Mouse (Mus musculus): ENCODE data around the gene Glp2r. TPM values are rescaled to one million over a fixed set of nuclear protein-coding genes. Genes with fewer than 3 reads are reported as not detected.

Gene Glp2r
- polyA plus RNA-seq, 1 experiment from 2014 or later = 0.71 TPM

- H3K4me1 ChIP-seq (ENCODE audit: control insufficient read depth, low read depth, low read length) = no peaks in the 10 kb centered on the region
- no peaks in the 10 kb centered on the region for H3K36me3 ChIP-seq (ENCODE audit: control insufficient read depth, insufficient read depth)
- H3K9me3 ChIP-seq (replicated peaks; ENCODE audit: control insufficient read depth, low read length) = no peaks in the 10 kb centered on the region
- H3K4me2 ChIP-seq (ENCODE audit: low read depth, low read length) = no peak overlapping the region
- H3K4me3 ChIP-seq (ENCODE audit: low read depth, low read length) = no peak overlapping the region
- H3K9ac ChIP-seq (ENCODE audit: low read depth, low read length) = no peak overlapping the region
- WGBS (ENCODE audit: insufficient replicate concordance) = 42% methylated on average over 10 of the region's 10 CpGs
- no peak overlapping the region for H3K27ac ChIP-seq (ENCODE audit: low read length)
- no peaks in the 10 kb centered on the region for H3K27me3 ChIP-seq (ENCODE audit: control insufficient read depth, insufficient read depth, low read depth, low read length)
- ATAC-seq (ENCODE audit: low read depth) = no peak
Observed at GRCm38 (mm10) chr11:67649971-67650707, 120.8 kb downstream of the Glp2r start.

GRCm38 (mm10) chr11:67648651-67649407 is 122.1 kb downstream of the Glp2r start:
- Histone ChIP-seq H3K27ac (ENCODE audit: low read length) (no peak overlapping the region), H3K9me3 (replicated peaks; ENCODE audit: control insufficient read depth, low read length) (no peaks in the 10 kb centered on the region), H3K27me3 (ENCODE audit: control insufficient read depth, insufficient read depth, low read depth, low read length) (no peaks in the 10 kb centered on the region), H3K4me3 (ENCODE audit: low read depth, low read length) (no peak overlapping the region), H3K36me3 (ENCODE audit: control insufficient read depth, insufficient read depth) (no peaks in the 10 kb centered on the region), H3K9ac (ENCODE audit: low read depth, low read length) (no peak overlapping the region), H3K4me1 (ENCODE audit: control insufficient read depth, low read depth, low read length) (no peaks in the 10 kb centered on the region), H3K4me2 (ENCODE audit: low read depth, low read length) (no peak overlapping the region)
- WGBS (ENCODE audit: insufficient replicate concordance) = 57% methylated on average over 11 of the region's 11 CpGs
- no peak for ATAC-seq (ENCODE audit: low read depth)

GRCm38 (mm10) chr11:67647745-67648144 is 123.2 kb downstream of the Glp2r start:
- no peak for ATAC-seq (ENCODE audit: low read depth)
- WGBS (ENCODE audit: insufficient replicate concordance) = 21% methylated on average over 5 of the region's 5 CpGs
- Histone ChIP-seq H3K27ac (ENCODE audit: low read length) (no peak overlapping the region), H3K36me3 (ENCODE audit: control insufficient read depth, insufficient read depth) (no peaks in the 10 kb centered on the region), H3K4me2 (ENCODE audit: low read depth, low read length) (no peak overlapping the region), H3K4me3 (ENCODE audit: low read depth, low read length) (no peak overlapping the region), H3K27me3 (ENCODE audit: control insufficient read depth, insufficient read depth, low read depth, low read length) (no peaks in the 10 kb centered on the region), H3K9ac (ENCODE audit: low read depth, low read length) (no peak overlapping the region), H3K9me3 (replicated peaks; ENCODE audit: control insufficient read depth, low read length) (no peaks in the 10 kb centered on the region), H3K4me1 (ENCODE audit: control insufficient read depth, low read depth, low read length) (no peaks in the 10 kb centered on the region)

- Histone ChIP-seq H3K27me3 (ENCODE audit: control insufficient read depth, insufficient read depth, low read depth, low read length) (no peaks in the 10 kb centered on the region), H3K4me1 (ENCODE audit: control insufficient read depth, low read depth, low read length) (no peaks in the 10 kb centered on the region), H3K9ac (ENCODE audit: low read depth, low read length) (no peak overlapping the region), H3K4me3 (ENCODE audit: low read depth, low read length) (no peak overlapping the region), H3K36me3 (ENCODE audit: control insufficient read depth, insufficient read depth) (no peaks in the 10 kb centered on the region), H3K27ac (ENCODE audit: low read length) (no peak overlapping the region), H3K4me2 (ENCODE audit: low read depth, low read length) (no peak overlapping the region), H3K9me3 (replicated peaks; ENCODE audit: control insufficient read depth, low read length) (no peaks in the 10 kb centered on the region)
- WGBS (ENCODE audit: insufficient replicate concordance) = 60% methylated on average over 6 of the region's 6 CpGs
- no peak for ATAC-seq (ENCODE audit: low read depth)
Observed at GRCm38 (mm10) chr11:67644632-67645149, 126.3 kb downstream of the Glp2r start.

GRCm38 (mm10) chr11:67643465-67643864 is 127.5 kb downstream of the Glp2r start:
- no peaks in the 10 kb centered on the region for H3K27me3 ChIP-seq (ENCODE audit: control insufficient read depth, insufficient read depth, low read depth, low read length)
- H3K9ac ChIP-seq (ENCODE audit: low read depth, low read length) = no peak overlapping the region
- H3K27ac ChIP-seq (ENCODE audit: low read length) = no peak overlapping the region
- H3K4me3 ChIP-seq (ENCODE audit: low read depth, low read length) = no peak overlapping the region
- no peaks in the 10 kb centered on the region for H3K36me3 ChIP-seq (ENCODE audit: control insufficient read depth, insufficient read depth)
- no peak overlapping the region for H3K4me2 ChIP-seq (ENCODE audit: low read depth, low read length)
- no peaks in the 10 kb centered on the region for H3K4me1 ChIP-seq (ENCODE audit: control insufficient read depth, low read depth, low read length)
- H3K9me3 ChIP-seq (replicated peaks; ENCODE audit: control insufficient read depth, low read length) = no peaks in the 10 kb centered on the region
- ATAC-seq (ENCODE audit: low read depth) = no peak
- WGBS (ENCODE audit: insufficient replicate concordance) = 66% methylated on average over 3 of the region's 3 CpGs

- Histone ChIP-seq H3K4me2 (ENCODE audit: low read depth, low read length) (no peak overlapping the region), H3K27ac (ENCODE audit: low read length) (no peak overlapping the region), H3K4me1 (ENCODE audit: control insufficient read depth, low read depth, low read length) (no peaks in the 10 kb centered on the region), H3K9ac (ENCODE audit: low read depth, low read length) (no peak overlapping the region), H3K4me3 (ENCODE audit: low read depth, low read length) (no peak overlapping the region), H3K27me3 (ENCODE audit: control insufficient read depth, insufficient read depth, low read depth, low read length) (no peaks in the 10 kb centered on the region), H3K9me3 (replicated peaks; ENCODE audit: control insufficient read depth, low read length) (no peaks in the 10 kb centered on the region), H3K36me3 (ENCODE audit: control insufficient read depth, insufficient read depth) (no peaks in the 10 kb centered on the region)
- ATAC-seq (ENCODE audit: low read depth) = no peak
- 63% methylated on average over 5 of the region's 5 CpGs for WGBS (ENCODE audit: insufficient replicate concordance)
Observed at GRCm38 (mm10) chr11:67642835-67643234, 128.1 kb downstream of the Glp2r start.

- no peak for ATAC-seq (ENCODE audit: low read depth)
- no peak overlapping the region for H3K9ac ChIP-seq (ENCODE audit: low read depth, low read length)
- H3K4me1 ChIP-seq (ENCODE audit: control insufficient read depth, low read depth, low read length) = no peaks in the 10 kb centered on the region
- no peak overlapping the region for H3K4me2 ChIP-seq (ENCODE audit: low read depth, low read length)
- no peak overlapping the region for H3K27ac ChIP-seq (ENCODE audit: low read length)
- no peaks in the 10 kb centered on the region for H3K36me3 ChIP-seq (ENCODE audit: control insufficient read depth, insufficient read depth)
- 89% methylated on average over 8 of the region's 8 CpGs for WGBS (ENCODE audit: insufficient replicate concordance)
- no peak overlapping the region for H3K4me3 ChIP-seq (ENCODE audit: low read depth, low read length)
- no peaks in the 10 kb centered on the region for H3K9me3 ChIP-seq (replicated peaks; ENCODE audit: control insufficient read depth, low read length)
- H3K27me3 ChIP-seq (ENCODE audit: control insufficient read depth, insufficient read depth, low read depth, low read length) = no peaks in the 10 kb centered on the region
Observed at GRCm38 (mm10) chr11:67642421-67642820, 128.5 kb downstream of the Glp2r start.

GRCm38 (mm10) chr11:67640299-67640698 is 130.7 kb downstream of the Glp2r start:
- Histone ChIP-seq H3K4me1 (ENCODE audit: control insufficient read depth, low read depth, low read length) (peaks cover 3% of the 10 kb centered on the region; the same call in 1 of the 2 replicates), H3K36me3 (ENCODE audit: control insufficient read depth, insufficient read depth) (no peaks in the 10 kb centered on the region), H3K4me3 (ENCODE audit: low read depth, low read length) (no peak overlapping the region), H3K9ac (ENCODE audit: low read depth, low read length) (no peak overlapping the region), H3K27ac (ENCODE audit: low read length) (no peak overlapping the region), H3K27me3 (ENCODE audit: control insufficient read depth, insufficient read depth, low read depth, low read length) (no peaks in the 10 kb centered on the region), H3K9me3 (replicated peaks; ENCODE audit: control insufficient read depth, low read length) (no peaks in the 10 kb centered on the region), H3K4me2 (ENCODE audit: low read depth, low read length) (no peak overlapping the region)
- ATAC-seq (ENCODE audit: low read depth) = no peak
- 69% methylated on average over 6 of the region's 6 CpGs for WGBS (ENCODE audit: insufficient replicate concordance)

- H3K4me1 ChIP-seq (ENCODE audit: control insufficient read depth, low read depth, low read length) = peaks cover 3% of the 10 kb centered on the region; the same call in 1 of the 2 replicates
- WGBS (ENCODE audit: insufficient replicate concordance) = 67% methylated on average over 3 of the region's 3 CpGs
- no peaks in the 10 kb centered on the region for H3K27me3 ChIP-seq (ENCODE audit: control insufficient read depth, insufficient read depth, low read depth, low read length)
- H3K36me3 ChIP-seq (ENCODE audit: control insufficient read depth, insufficient read depth) = no peaks in the 10 kb centered on the region
- H3K27ac ChIP-seq (ENCODE audit: low read length) = no peak overlapping the region
- H3K9ac ChIP-seq (ENCODE audit: low read depth, low read length) = no peak overlapping the region
- no peak overlapping the region for H3K4me3 ChIP-seq (ENCODE audit: low read depth, low read length)
- no peak overlapping the region for H3K4me2 ChIP-seq (ENCODE audit: low read depth, low read length)
- no peak for ATAC-seq (ENCODE audit: low read depth)
- H3K9me3 ChIP-seq (replicated peaks; ENCODE audit: control insufficient read depth, low read length) = no peaks in the 10 kb centered on the region
Observed at GRCm38 (mm10) chr11:67638401-67638800, 132.6 kb downstream of the Glp2r start.
